Mouse (Mus musculus): ENCODE results near the gene Tmem229b. TPM values are rescaled to one million over a fixed set of nuclear protein-coding genes. Genes with fewer than 3 reads are reported as not detected.

Gene Tmem229b
- polyA plus RNA-seq, 1 experiment from 2014 or later = 3.7 TPM

GRCm38 (mm10) chr12:78996271-78996670 lies 11.2 kb downstream of the Tmem229b start:
- 60% methylated on average over 4 of the region's 4 CpGs for WGBS (ENCODE audit: insufficient replicate concordance)
- H3K9me3 ChIP-seq (replicated peaks; ENCODE audit: control insufficient read depth, low read length) = no peaks in the 10 kb centered on the region
- no peaks in the 10 kb centered on the region for H3K27me3 ChIP-seq (ENCODE audit: control insufficient read depth, insufficient read depth, low read depth, low read length)
- H3K36me3 ChIP-seq (ENCODE audit: control insufficient read depth, insufficient read depth) = no peaks in the 10 kb centered on the region
- H3K9ac ChIP-seq (ENCODE audit: low read depth, low read length) = no peak overlapping the region
- H3K4me2 ChIP-seq (ENCODE audit: low read depth, low read length) = no peak overlapping the region
- no peak overlapping the region for H3K27ac ChIP-seq (ENCODE audit: low read length)
- H3K4me3 ChIP-seq (ENCODE audit: low read depth, low read length) = no peak overlapping the region
- no peak for ATAC-seq (ENCODE audit: low read depth)
- no peaks in the 10 kb centered on the region for H3K4me1 ChIP-seq (ENCODE audit: control insufficient read depth, low read depth, low read length)

- no peaks in the 10 kb centered on the region; the same call in 1 of the 2 replicates for H3K27me3 ChIP-seq (ENCODE audit: control insufficient read depth, insufficient read depth, low read depth, low read length)
- ATAC-seq (ENCODE audit: low read depth) = no peak
- no peaks in the 10 kb centered on the region; the same call in none of the 2 replicates for H3K4me1 ChIP-seq (ENCODE audit: control insufficient read depth, low read depth, low read length)
- no peak overlapping the region for H3K9ac ChIP-seq (ENCODE audit: low read depth, low read length)
- WGBS (ENCODE audit: insufficient replicate concordance) = 63% methylated on average over 9 of the region's 9 CpGs
- no peak overlapping the region for H3K4me3 ChIP-seq (ENCODE audit: low read depth, low read length)
- no peak overlapping the region for H3K27ac ChIP-seq (ENCODE audit: low read length)
- no peaks in the 10 kb centered on the region for H3K36me3 ChIP-seq (ENCODE audit: control insufficient read depth, insufficient read depth)
- H3K9me3 ChIP-seq (replicated peaks; ENCODE audit: control insufficient read depth, low read length) = no peaks in the 10 kb centered on the region
- H3K4me2 ChIP-seq (ENCODE audit: low read depth, low read length) = no peak overlapping the region
Observed at GRCm38 (mm10) chr12:78987581-78988081, 19.8 kb downstream of the Tmem229b start.

- Histone ChIP-seq H3K4me2 (ENCODE audit: low read depth, low read length) (no peak overlapping the region), H3K27ac (ENCODE audit: low read length) (no peak overlapping the region), H3K27me3 (ENCODE audit: control insufficient read depth, insufficient read depth, low read depth, low read length) (no peaks in the 10 kb centered on the region), H3K4me3 (ENCODE audit: low read depth, low read length) (no peak overlapping the region), H3K4me1 (ENCODE audit: control insufficient read depth, low read depth, low read length) (no peaks in the 10 kb centered on the region; the same call in none of the 2 replicates), H3K9me3 (replicated peaks; ENCODE audit: control insufficient read depth, low read length) (no peaks in the 10 kb centered on the region), H3K36me3 (ENCODE audit: control insufficient read depth, insufficient read depth) (no peaks in the 10 kb centered on the region), H3K9ac (ENCODE audit: low read depth, low read length) (no peak overlapping the region)
- no peak for ATAC-seq (ENCODE audit: low read depth)
- 74% methylated on average over 3 of the region's 3 CpGs for WGBS (ENCODE audit: insufficient replicate concordance)
Observed at GRCm38 (mm10) chr12:78984035-78984432, 23.4 kb downstream of the Tmem229b start.

- Histone ChIP-seq H3K27ac (ENCODE audit: low read length) (no peak overlapping the region), H3K27me3 (ENCODE audit: control insufficient read depth, insufficient read depth, low read depth, low read length) (no peaks in the 10 kb centered on the region), H3K4me2 (ENCODE audit: low read depth, low read length) (no peak overlapping the region), H3K9me3 (replicated peaks; ENCODE audit: control insufficient read depth, low read length) (no peaks in the 10 kb centered on the region), H3K4me1 (ENCODE audit: control insufficient read depth, low read depth, low read length) (no peaks in the 10 kb centered on the region; the same call in none of the 2 replicates), H3K9ac (ENCODE audit: low read depth, low read length) (no peak overlapping the region), H3K4me3 (ENCODE audit: low read depth, low read length) (no peak overlapping the region), H3K36me3 (ENCODE audit: control insufficient read depth, insufficient read depth) (no peaks in the 10 kb centered on the region)
- WGBS (ENCODE audit: insufficient replicate concordance) = 32% methylated on average over 9 of the region's 9 CpGs
- no peak for ATAC-seq (ENCODE audit: low read depth)
Observed at GRCm38 (mm10) chr12:78983296-78984034, 24.0 kb downstream of the Tmem229b start.

GRCm38 (mm10) chr12:78981938-78982825 lies 25.2 kb downstream of the Tmem229b start:
- no peak for ATAC-seq (ENCODE audit: low read depth)
- Histone ChIP-seq H3K4me3 (ENCODE audit: low read depth, low read length) (no peak overlapping the region), H3K27me3 (ENCODE audit: control insufficient read depth, insufficient read depth, low read depth, low read length) (no peaks in the 10 kb centered on the region), H3K36me3 (ENCODE audit: control insufficient read depth, insufficient read depth) (no peaks in the 10 kb centered on the region), H3K27ac (ENCODE audit: low read length) (no peak overlapping the region), H3K9ac (ENCODE audit: low read depth, low read length) (no peak overlapping the region), H3K9me3 (replicated peaks; ENCODE audit: control insufficient read depth, low read length) (no peaks in the 10 kb centered on the region), H3K4me1 (ENCODE audit: control insufficient read depth, low read depth, low read length) (no peaks in the 10 kb centered on the region; the same call in none of the 2 replicates), H3K4me2 (ENCODE audit: low read depth, low read length) (no peak overlapping the region)
- WGBS (ENCODE audit: insufficient replicate concordance) = 57% methylated on average over 9 of the region's 9 CpGs

GRCm38 (mm10) chr12:78981131-78981530 lies 26.3 kb downstream of the Tmem229b start:
- H3K27me3 ChIP-seq (ENCODE audit: control insufficient read depth, insufficient read depth, low read depth, low read length) = no peaks in the 10 kb centered on the region
- peak overlapping the region; percentile 42; the same call in 1 of the 2 replicates for H3K4me2 ChIP-seq (ENCODE audit: low read depth, low read length)
- H3K9ac ChIP-seq (ENCODE audit: low read depth, low read length) = no peak overlapping the region
- WGBS (ENCODE audit: insufficient replicate concordance) = 46% methylated on average over 2 of the region's 2 CpGs
- ATAC-seq (ENCODE audit: low read depth) = no peak
- H3K4me3 ChIP-seq (ENCODE audit: low read depth, low read length) = peak overlapping the region; percentile 49
- H3K36me3 ChIP-seq (ENCODE audit: control insufficient read depth, insufficient read depth) = no peaks in the 10 kb centered on the region
- H3K9me3 ChIP-seq (replicated peaks; ENCODE audit: control insufficient read depth, low read length) = no peaks in the 10 kb centered on the region
- 0 out of 2 replicates have a peak overlapping the region, but pooled peaks have one; percentile 19 for H3K27ac ChIP-seq (ENCODE audit: low read length)
- no peaks in the 10 kb centered on the region; the same call in none of the 2 replicates for H3K4me1 ChIP-seq (ENCODE audit: control insufficient read depth, low read depth, low read length)

- no peaks in the 10 kb centered on the region; the same call in none of the 2 replicates for H3K4me1 ChIP-seq (ENCODE audit: control insufficient read depth, low read depth, low read length)
- no peaks in the 10 kb centered on the region for H3K36me3 ChIP-seq (ENCODE audit: control insufficient read depth, insufficient read depth)
- ATAC-seq (ENCODE audit: low read depth) = peak; percentile 69
- H3K27me3 ChIP-seq (ENCODE audit: control insufficient read depth, insufficient read depth, low read depth, low read length) = no peaks in the 10 kb centered on the region
- WGBS (ENCODE audit: insufficient replicate concordance) = 16% methylated on average over 5 of the region's 5 CpGs
- peak overlapping the region; percentile 48 for H3K27ac ChIP-seq (ENCODE audit: low read length)
- no peak overlapping the region for H3K9ac ChIP-seq (ENCODE audit: low read depth, low read length)
- H3K4me3 ChIP-seq (ENCODE audit: low read depth, low read length) = peak overlapping the region; percentile 49
- peak overlapping the region; percentile 42 for H3K4me2 ChIP-seq (ENCODE audit: low read depth, low read length)
- no peaks in the 10 kb centered on the region for H3K9me3 ChIP-seq (replicated peaks; ENCODE audit: control insufficient read depth, low read length)
Observed at GRCm38 (mm10) chr12:78980683-78981091, 26.7 kb downstream of the Tmem229b start.

GRCm38 (mm10) chr12:78977552-78977951 lies 29.9 kb downstream of the Tmem229b start:
- 27% methylated on average over 4 of the region's 4 CpGs for WGBS (ENCODE audit: insufficient replicate concordance)
- no peak for ATAC-seq (ENCODE audit: low read depth)

More at GRCm38 (mm10) chr12:78977552-78977951, 29.9 kb downstream of the Tmem229b start:
- Histone ChIP-seq H3K27me3 (ENCODE audit: control insufficient read depth, insufficient read depth, low read depth, low read length) (no peaks in the 10 kb centered on the region), H3K4me2 (ENCODE audit: low read depth, low read length) (no peak overlapping the region), H3K4me3 (ENCODE audit: low read depth, low read length) (no peak overlapping the region), H3K36me3 (ENCODE audit: control insufficient read depth, insufficient read depth) (no peaks in the 10 kb centered on the region), H3K9ac (ENCODE audit: low read depth, low read length) (no peak overlapping the region), H3K27ac (ENCODE audit: low read length) (no peak overlapping the region), H3K9me3 (replicated peaks; ENCODE audit: control insufficient read depth, low read length) (no peaks in the 10 kb centered on the region), H3K4me1 (ENCODE audit: control insufficient read depth, low read depth, low read length) (no peaks in the 10 kb centered on the region)
